Mouse (Mus musculus) monocyte, adult 5-6 weeks (primary cell): Measurements from ENCODE around the gene Slc48a1. TPM values are rescaled to one million over a fixed set of nuclear protein-coding genes. Genes with fewer than 3 reads are reported as not detected.
A peak's percentile ranks its signal among the peaks of the same experiment; 100 is the strongest.

Experiments used
- ATAC-seq: fragments of 153-309, 156-312 bp; replicated peaks from 2 replicates; pipeline ENCODE4 v1.8.0; 2017; ENCODE audit warnings: mild to moderate bottlenecking; ENCODE audit not compliant: low TSS enrichment, insufficient number of reproducible peaks, severe bottlenecking, poor library complexity, low FRiP score
- total RNA-seq: library from RNA; stranded (forward); fragments of 200-1000, 200-491, 200-594 nt; gene quantifications from 3 replicates; pipeline ENCODE4 v1.2.3, GENCODE M21; 2017

The Slc48a1 gene
- total RNA-seq, 1 experiment from 2014 or later = 20.0 TPM

DNA sequence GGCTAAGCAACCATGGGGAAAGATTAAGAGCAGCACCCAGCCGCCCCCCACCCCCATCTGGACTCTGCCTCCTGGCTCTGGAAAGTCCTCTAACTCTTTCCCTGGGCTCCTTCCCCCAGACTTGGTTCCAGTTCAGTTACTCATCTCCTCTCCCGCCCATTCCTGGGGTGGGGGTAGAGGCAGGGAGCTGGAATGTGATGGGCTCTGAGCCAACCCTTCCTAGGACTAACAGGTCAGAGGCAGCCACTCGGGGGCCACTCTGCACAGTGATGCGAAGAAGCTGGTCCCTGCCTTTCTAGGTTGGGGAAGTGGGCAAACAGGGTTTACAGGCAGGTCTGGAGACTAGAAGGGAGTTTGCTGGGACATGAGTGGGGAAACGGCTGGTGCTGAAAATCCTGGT is 5.2 kb upstream of the Slc48a1 start:
- ATAC-seq = no peak

DNA sequence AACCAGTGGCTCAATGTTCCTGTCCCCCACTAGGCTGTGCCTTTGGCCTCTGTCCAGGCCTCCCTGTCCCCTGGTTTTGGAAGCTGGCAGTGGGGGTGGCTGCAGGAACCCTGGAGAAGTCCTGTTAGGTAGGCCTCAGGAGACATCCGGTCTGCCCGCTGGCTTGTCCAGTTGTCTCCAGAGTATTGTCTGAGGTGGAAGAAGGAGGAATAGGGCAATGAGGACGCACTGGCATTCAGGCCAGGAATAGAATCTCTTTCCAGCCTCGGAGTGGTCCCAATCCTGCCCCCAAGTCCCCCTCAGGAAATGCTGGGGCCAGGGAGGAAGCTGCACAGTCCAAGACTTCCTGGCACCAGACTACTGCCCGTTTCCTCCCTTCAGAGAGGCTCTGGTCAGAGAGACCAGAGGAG is 4.4 kb upstream of the Slc48a1 start:
- no peak for ATAC-seq

DNA sequence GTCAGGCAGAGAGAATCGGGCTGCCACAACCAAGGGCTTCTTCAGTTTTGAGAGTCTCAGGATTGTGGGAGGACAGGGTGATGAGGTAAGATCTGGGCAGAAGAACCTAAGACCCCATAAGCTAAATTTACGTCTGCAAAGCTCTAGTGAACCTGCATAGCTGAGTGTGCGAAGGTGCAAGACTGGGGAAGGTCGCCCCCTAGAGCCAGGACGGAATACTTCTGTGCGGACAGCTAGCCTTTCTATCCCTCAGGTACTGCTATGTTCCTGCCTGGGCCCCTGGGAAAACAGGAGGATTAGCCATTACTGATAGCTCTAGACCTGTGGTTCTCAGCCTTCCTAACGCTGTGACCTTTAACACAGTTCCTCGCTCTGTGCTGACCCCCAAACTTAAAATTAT is 1.8 kb upstream of the Slc48a1 start:
- peak; percentile 54; the same call in 1 of the 2 replicates for ATAC-seq

DNA sequence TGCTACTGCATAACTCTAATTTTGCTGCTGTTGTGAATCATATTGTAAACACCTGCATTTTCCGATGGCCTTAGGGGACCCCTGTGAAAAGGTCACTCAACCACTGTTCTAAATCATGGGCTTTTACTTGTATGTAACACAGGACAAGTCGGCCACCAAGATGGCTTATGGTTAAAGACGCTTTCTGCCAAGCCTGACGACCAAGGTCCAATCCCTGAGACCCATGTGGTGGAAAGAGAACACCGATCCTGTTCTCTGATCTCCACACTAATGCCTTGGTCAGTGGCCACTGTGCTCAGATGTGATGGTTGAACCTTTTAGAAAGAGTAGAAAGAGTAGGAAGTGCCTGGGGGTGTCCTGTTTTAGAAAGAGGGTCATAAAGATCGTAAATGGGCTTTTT is 1.4 kb upstream of the Slc48a1 start:
- no peak for ATAC-seq

DNA sequence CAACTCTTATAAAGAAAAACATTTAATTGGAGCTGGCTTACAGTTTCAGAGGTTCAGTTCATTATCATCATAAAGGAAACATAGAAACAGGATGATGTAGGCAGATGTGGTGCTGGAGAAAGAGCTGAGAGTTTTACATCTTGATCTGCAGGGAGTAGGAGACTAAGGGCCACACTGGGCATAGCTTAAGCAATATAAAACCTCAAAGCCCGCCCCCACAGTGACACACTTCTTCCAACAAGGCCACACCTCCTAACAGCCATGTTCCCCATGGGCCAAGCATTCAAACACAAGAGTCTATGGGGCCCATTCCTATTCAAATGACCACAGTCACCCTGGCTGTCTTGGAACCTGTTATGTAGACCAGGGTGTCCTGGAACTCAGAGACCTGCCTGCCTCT is 1.3 kb downstream of the Slc48a1 start:
- no peak for ATAC-seq

DNA sequence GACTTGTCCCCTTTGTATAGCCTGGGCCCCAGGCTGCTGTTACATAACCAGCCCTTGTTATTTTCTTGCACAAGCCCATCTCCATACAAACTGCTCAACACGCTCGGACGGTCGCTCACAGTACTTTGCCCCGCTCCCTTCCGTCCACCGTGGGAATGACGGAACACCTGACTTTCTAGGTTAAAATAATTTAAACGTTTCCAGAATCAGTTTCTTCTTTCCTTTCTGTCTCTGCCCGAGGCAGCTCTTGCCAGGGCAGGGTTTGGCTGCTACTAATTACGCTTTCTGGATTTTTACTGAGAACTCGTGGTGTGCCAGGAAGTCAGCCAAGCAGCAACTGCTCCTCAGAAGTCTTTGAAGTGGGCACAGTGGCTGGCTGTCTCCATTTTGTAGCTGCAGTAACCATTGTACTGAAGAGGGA is 2.3 kb downstream of the Slc48a1 start:
- no peak for ATAC-seq

DNA sequence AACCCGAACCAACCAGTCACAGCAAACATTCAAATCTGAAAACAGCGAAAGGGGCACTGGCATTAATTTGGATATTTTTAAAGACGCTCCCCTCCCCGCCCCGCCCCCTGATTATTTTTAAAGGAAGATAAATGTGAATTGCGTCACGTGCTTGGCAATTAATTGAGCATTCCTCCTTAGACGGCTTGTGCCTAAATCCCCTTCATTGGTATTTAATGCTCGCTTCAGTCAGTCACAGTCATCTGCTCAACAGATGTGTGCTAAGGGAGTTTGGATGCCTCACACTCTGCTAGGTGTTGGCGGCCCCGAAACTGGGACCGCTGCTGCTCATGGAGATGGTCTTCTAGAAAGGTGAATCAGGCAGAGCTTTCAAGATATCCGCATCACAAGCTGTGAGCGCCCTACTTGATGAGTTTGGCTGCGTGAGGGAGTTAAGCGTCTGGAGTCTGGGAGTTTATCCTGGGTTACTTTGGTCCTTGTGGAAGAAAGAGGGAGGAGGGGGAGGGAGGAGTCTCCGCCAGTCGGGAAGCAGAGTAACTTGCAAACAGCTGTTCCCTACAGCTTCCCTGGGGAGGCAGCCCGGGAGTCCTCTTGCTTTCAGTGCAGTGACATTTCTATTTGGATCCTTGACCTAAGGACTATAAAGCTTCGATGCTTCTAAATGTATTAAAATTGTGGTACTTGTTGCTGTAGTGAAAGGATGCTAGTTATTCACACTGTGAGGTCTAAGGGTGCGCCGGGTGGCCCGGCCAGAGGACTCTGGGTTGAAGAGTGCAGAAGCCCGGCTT is 3.8 kb downstream of the Slc48a1 start:
- ATAC-seq = no peak

DNA sequence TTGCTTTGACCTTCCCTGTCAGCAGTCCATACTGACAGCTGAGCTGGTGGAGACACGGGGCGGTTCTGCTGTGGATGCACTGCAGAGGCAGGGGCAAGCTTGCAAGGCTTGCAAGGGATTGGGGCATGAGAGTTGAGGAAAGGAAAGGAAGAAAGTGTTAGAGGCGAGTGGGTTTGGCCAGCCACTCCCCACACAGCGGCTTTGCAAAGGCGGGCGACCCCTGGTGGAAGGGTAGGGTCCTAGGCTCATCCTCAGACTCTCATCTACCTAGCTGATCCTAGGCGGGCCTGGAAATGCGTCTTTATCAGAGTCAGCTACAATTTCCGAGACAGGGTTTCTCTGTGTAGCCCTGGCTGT is 4.4 kb downstream of the Slc48a1 start:
- ATAC-seq = 0 out of 2 replicates have a peak, but pooled peaks have one; percentile 36

DNA sequence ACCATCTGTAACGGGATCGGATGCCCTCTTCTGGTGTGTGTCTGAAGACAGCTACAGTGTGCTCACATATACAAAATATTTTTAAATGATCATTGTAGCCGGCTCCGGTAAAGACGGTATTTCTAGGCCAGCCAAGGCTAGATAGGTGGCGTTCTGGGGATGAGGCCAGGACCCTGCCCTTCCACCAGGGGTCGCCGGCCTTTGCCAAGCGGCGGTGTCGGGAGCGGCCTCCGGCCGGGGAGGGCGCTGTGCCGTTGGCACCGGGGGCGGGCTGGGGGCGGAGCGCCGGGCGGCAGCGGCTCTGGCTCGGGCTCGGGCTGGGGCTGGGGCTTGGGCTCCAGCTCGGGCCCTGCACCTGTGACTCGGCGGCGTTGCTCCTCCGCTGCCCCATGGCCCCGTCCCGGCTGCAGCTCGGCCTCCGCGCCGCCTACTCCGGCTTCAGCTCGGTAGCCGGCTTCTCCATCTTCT is 5.8 kb downstream of the Slc48a1 start:
- peak; percentile 67 for ATAC-seq

DNA sequence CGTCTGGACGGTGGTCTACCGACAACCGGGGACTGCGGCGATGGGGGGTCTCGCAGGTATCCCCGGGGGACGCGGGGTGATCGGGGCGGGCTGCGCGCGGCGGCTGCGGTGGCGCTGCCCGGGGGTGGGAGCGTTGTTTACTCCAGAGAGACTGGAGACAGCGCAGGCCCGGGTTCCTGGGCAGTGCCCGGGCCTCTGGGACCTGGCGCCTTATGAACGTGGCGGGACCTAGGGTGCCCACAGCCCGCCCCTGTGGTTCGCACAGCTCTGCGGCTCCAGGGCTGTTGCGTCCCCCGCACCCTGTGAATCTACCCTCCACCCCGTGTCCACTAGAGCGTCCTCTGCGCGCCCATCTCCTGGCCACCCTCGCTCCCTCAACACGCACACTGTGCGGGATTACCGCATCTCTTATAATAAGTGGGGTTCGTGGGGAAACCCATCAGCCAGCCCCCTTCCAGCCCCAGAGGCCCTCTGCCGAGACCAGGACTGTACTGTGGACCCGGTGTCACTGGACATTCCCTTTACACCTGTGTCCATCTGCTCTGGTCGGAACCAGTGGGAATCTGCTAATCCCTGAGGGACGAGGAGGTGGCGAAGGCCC is 6.3 kb downstream of the Slc48a1 start:
- no peak for ATAC-seq

DNA sequence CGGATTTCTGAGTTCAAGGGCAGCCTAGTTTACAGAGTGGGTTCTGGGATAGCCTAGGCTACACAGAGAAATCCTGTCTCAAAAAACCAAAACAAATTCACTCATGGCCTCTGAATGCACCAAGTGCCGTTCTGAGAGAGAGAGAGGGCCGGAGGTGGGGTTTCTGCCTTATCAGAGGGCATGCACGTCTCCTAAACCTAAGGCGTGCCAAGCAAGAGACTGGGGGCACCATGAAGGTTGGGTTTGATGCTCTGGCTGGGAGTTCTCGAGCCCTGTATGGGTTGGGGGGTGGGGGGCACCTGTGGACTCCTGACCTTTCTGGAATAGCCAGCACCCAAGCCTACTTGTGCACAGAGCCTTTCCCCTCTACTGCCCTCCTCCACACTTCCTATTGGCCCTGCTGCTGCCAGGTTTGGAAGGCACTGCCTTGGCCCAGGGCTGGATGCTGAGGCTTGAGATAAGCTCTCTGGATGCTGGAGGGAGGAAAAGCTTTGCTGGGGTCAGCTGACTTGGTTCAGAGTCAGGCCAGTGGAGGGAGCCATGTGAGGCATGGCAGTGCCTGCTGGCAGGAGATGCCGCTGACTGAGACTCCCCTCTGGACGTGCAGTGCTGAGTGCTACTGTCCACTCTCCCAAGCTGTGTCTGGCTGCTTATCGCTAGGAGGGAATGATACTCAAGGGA is 7.6 kb downstream of the Slc48a1 start:
- no peak for ATAC-seq

DNA sequence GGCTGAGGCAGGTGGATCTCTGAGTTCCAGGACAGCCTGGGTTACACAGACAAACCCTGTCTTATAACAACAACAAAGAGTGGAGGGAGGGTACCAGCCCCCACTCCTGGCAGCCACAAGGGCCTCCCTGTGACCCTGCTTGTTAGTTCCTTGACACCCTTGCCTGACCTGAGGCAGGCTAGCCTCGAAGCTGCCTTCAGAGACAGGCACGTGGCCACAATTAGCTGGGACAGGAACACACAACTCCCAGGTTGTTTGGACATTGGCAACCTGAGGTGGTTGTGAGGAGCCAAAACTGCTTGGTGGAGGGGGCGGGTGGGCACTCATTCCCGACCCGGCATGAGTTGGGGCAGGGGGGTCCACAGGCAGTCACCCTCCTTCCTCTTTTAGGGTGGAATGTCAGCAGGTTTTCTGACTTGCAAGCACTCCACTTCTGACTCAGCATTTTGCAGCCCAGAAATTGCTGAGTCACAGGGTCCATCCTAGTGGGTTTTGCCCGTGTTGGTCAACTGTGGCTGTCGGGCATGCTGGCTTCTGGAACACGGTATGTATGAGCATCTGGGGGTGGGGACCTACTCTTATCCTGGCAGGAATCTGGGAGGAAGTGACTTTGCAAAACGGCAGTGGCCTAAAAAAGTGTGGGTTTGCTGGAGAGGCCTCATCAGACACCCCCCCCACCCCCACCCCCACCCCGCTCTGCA is 8.2 kb downstream of the Slc48a1 start:
- no peak for ATAC-seq

DNA sequence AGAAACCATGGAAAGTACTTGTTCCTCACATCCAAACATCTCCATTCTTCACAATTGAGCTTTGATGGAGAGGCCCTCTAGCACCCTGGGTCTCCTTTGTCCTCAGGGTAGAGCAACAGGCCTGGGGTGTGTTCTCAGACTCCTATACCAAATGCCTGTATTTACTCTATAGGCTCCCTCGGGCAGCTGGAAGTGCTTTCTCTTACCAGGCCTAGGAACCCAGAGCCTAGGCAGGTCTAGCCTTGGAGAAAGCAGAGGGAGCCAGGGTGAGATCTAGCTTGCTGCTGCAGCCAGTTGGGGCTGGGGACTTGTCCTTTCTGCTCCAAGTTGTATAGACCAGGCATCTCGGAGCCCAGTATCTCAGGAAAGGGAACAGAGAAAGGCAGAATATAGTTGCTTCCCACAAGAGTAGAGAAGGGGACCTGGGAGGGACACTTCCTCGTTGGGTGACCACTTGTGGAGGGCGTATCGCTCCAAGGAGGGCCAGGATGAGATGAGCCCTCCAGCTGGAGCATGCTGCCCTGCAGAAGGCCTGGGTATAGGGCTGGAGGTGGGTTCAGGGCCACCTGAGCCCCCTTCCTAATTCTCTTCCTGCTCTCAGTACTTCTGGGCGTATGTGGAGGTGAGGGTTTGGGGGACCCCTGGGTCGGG is 9.0 kb downstream of the Slc48a1 start:
- ATAC-seq = no peak

DNA sequence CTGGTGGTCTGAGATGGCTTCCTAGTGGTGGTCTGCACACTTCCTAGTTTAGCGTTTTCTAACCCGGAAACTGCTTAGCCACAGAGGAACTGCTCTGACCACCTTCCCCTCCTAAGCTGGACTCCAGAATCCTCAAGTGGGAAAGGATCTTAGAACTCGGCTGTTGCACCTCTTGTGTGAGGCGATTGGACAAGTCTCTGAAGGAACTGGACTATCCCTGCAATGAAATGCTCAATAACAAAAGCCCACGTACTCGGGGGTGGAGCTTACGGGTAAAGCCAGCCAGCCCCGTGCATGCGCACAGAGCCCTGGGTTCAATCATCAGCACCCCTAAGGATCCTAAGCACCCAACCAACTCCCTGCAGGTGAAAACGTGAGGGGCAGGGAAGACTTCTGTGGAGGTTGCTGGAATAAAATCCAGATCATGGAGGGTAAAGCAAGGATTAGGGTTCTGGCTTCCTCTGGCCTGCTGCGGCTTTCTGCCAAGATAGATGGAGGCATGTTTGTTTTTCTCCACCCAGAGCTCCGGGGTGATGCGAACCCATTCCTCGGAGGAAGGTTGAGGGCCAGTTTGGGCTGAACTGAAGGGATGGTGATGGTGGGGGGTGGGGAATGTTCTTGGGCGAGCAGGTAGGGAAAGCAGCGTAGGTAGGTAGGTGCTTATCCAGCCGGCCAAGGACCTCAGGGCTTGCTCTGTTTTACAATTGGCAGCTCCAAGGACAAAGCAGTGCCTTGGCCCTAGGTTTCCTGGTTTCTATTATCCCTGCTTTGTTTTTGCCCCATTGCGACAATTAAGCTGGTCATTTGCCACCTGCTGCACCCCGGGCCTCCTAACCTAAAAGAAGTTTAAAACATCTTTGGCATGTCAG is 9.7 kb downstream of the Slc48a1 start:
- no peak for ATAC-seq

DNA sequence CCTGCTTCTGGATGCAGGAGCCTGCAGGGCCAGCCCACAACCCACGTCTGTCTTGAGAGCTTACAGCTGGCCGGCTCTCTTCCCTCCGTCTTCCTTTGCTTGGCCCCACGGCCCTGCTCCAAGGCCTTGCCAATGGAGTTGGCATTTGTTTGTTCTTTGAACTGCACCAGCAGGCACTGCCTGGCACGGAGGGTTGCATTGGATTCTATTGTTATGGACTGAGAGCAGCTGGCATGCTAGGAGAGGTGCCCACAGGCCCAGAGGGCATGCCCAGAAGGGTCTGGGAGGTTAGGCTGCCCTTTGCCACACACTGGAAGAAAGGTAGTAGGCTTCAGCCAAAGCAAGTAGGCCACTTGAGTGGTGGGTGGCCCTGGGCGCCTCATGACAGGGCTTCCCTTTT is 10.5 kb downstream of the Slc48a1 start:
- no peak for ATAC-seq

DNA sequence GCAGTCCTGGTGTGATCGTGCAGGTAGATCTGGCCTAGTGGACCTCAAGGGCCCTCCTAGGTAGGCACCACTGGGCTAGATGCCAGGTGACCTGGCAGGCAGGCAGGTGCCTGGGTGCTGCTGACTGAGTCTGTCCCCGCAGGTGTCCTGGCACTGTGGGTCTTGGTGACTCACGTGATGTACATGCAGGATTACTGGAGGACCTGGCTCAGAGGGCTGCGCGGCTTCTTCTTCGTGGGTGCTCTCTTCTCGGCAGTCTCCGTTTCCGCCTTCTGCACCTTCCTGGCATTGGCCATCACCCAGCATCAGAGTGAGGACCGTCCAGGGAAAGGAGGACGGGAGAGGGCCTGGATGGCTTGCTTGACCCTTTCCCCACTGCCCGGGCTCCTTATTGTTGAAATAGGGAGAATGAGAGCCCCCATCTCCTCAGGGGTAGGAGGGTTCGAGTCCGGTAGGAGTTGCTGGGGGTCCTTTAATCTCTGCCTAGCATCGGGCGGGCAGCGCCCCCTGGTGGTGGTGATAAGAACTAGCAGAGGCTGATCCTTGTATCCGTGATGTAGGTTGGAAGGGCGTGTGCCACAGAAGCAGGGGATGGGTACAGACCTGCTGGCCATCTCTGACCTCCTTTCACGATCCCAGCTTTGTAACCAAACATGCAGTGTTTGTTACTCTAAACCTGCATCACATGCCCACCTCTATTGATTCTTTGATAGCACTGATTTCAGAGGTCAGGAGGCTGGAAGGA is 11.6 kb downstream of the Slc48a1 start:
- ATAC-seq = no peak

DNA sequence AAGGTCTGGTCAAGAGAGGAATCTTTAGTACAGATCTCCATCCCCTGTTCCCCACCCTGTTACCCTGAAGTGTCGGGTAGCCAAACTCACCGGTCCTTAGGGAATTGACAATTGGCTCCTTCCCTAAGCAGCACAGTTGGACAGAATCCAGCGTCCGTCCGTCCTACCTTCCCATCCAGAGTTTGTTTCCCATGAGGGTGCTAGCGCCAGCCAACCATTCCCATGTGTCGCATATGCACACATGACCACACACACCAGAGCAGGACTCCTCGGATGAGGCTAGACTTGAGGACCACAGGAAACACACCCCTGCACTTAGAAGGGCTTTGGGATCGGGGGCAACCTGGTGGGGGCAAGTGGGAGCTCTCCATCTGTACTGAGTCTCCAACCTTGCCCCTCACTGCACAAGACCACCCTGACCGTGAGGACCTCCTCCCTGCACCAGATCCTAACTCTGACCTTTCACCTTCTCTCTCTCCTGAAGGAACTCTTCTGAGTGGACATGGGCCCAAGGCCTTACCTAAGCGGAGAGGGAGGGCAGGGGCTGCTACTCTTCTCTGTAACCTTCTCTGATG is 12.9 kb downstream of the Slc48a1 start:
- ATAC-seq = no peak
